Mouse (Mus musculus): ENCODE data around the gene Prdm16. TPM values are rescaled to one million over a fixed set of nuclear protein-coding genes. Genes with fewer than 3 reads are reported as not detected.

The Prdm16 gene
- total RNA-seq, 1 experiment: 3.1 TPM

GRCm38 (mm10) chr4:154297761-154298160 lies 338.9 kb downstream of the Prdm16 start:
- Histone ChIP-seq H3K4me1 (ENCODE audit: control insufficient read depth in 2 of 2, insufficient read depth in 2 of 2, low read length in 2 of 2, poor library complexity in 1 of 2) (peaks cover 1 to 15% of the 10 kb centered on the region in 2 experiments; a peak in 1 of 4 replicates), H3K27ac (ENCODE audit: insufficient read depth, low read depth, low read length, poor library complexity, severe bottlenecking) (no peak overlapping the region), H3K9me3 (ENCODE audit: control insufficient read depth, insufficient read depth, low read depth, low read length) (no peaks in the 10 kb centered on the region), H3K9ac (ENCODE audit: insufficient read depth, low read depth, low read length, poor library complexity, severe bottlenecking) (no peak overlapping the region), H3K4me3 (ENCODE audit: insufficient read depth in 1 of 2, low read depth in 1 of 2, low read length in 2 of 2, poor library complexity in 1 of 2, severe bottlenecking in 1 of 2) (peak overlapping the region in 1 of 2 experiments; percentile 28; a peak in 1 of 4 replicates), H3K36me3 (ENCODE audit: control insufficient read depth, insufficient read depth, low read length, poor library complexity, severe bottlenecking) (no peaks in the 10 kb centered on the region)
- in situ Hi-C loops (cut with MboI; ENCODE audit: low sequenced_read_pairs in 2 of 2, unreplicated experiment in 2 of 2): no loop called here
- TF ChIP-seq HCFC1 (IDR thresholded peaks at IDR 0.05; ENCODE audit: borderline replicate concordance, insufficient read depth, low read length) (no peak), CHD2 (IDR thresholded peaks at IDR 0.05; ENCODE audit: low read depth, low read length) (no peak), MAFK (IDR thresholded peaks at IDR 0.05; ENCODE audit: insufficient read depth, low read depth, low read length) (no peak), ZC3H11A (IDR thresholded peaks at IDR 0.05; ENCODE audit: borderline replicate concordance, low read depth, low read length) (no peak), ZNF384 (IDR thresholded peaks at IDR 0.05; ENCODE audit: low read depth, low read length) (no peak)
- peak; percentile 67 for DNase-seq (ENCODE audit: low read depth, low spot score)

- no peaks in the 10 kb centered on the region for H3K9me3 ChIP-seq (ENCODE audit: control insufficient read depth, insufficient read depth, low read depth, low read length)
- DNase-seq (ENCODE audit: low read depth, low spot score): no peak
- H3K9ac ChIP-seq (ENCODE audit: insufficient read depth, low read depth, low read length, poor library complexity, severe bottlenecking): no peak overlapping the region
- in situ Hi-C loops (cut with MboI; ENCODE audit: low sequenced_read_pairs in 2 of 2, unreplicated experiment in 2 of 2): no loop called here
- peaks cover 5% of the 10 kb centered on the region; the same call in 1 of the 2 replicates for H3K36me3 ChIP-seq (ENCODE audit: control insufficient read depth, insufficient read depth, low read length, poor library complexity, severe bottlenecking)
- H3K4me3 ChIP-seq (ENCODE audit: insufficient read depth in 1 of 2, low read depth in 1 of 2, low read length in 2 of 2, poor library complexity in 1 of 2, severe bottlenecking in 1 of 2): no peak overlapping the region
- no peak for TF ChIP-seq ZC3H11A (IDR thresholded peaks at IDR 0.05; ENCODE audit: borderline replicate concordance, low read depth, low read length)
- TF ChIP-seq CHD2 (IDR thresholded peaks at IDR 0.05; ENCODE audit: low read depth, low read length): no peak
- TF ChIP-seq MAFK (IDR thresholded peaks at IDR 0.05; ENCODE audit: insufficient read depth, low read depth, low read length): no peak
- no peak for TF ChIP-seq ZNF384 (IDR thresholded peaks at IDR 0.05; ENCODE audit: low read depth, low read length)
- no peak for TF ChIP-seq HCFC1 (IDR thresholded peaks at IDR 0.05; ENCODE audit: borderline replicate concordance, insufficient read depth, low read length)
- peaks cover 1 to 8% of the 10 kb centered on the region in 2 experiments; a peak in 1 of 4 replicates for H3K4me1 ChIP-seq (ENCODE audit: control insufficient read depth in 2 of 2, insufficient read depth in 2 of 2, low read length in 2 of 2, poor library complexity in 1 of 2)
- no peak overlapping the region for H3K27ac ChIP-seq (ENCODE audit: insufficient read depth, low read depth, low read length, poor library complexity, severe bottlenecking)
These were observed 342.4 kb downstream of the Prdm16 start for GRCm38 (mm10) chr4:154294262-154294731.

- Histone ChIP-seq H3K9me3 (ENCODE audit: control insufficient read depth, insufficient read depth, low read depth, low read length) (no peaks in the 10 kb centered on the region), H3K4me3 (ENCODE audit: insufficient read depth in 1 of 2, low read depth in 1 of 2, low read length in 2 of 2, poor library complexity in 1 of 2, severe bottlenecking in 1 of 2) (no peak overlapping the region), H3K4me1 (ENCODE audit: control insufficient read depth in 2 of 2, insufficient read depth in 2 of 2, low read length in 2 of 2, poor library complexity in 1 of 2) (peaks cover 1 to 4% of the 10 kb centered on the region in 2 experiments; a peak in 1 of 4 replicates), H3K36me3 (ENCODE audit: control insufficient read depth, insufficient read depth, low read length, poor library complexity, severe bottlenecking) (peaks cover 9% of the 10 kb centered on the region; the same call in 1 of the 2 replicates), H3K9ac (ENCODE audit: insufficient read depth, low read depth, low read length, poor library complexity, severe bottlenecking) (no peak overlapping the region), H3K27ac (ENCODE audit: insufficient read depth, low read depth, low read length, poor library complexity, severe bottlenecking) (no peak overlapping the region)
- no peak for DNase-seq (ENCODE audit: low read depth, low spot score)
- in situ Hi-C loops (cut with MboI; ENCODE audit: low sequenced_read_pairs in 2 of 2, unreplicated experiment in 2 of 2): no loop called here
- no peak for TF ChIP-seq HCFC1 (IDR thresholded peaks at IDR 0.05; ENCODE audit: borderline replicate concordance, insufficient read depth, low read length)
- no peak for TF ChIP-seq CHD2 (IDR thresholded peaks at IDR 0.05; ENCODE audit: low read depth, low read length)
- no peak for TF ChIP-seq ZNF384 (IDR thresholded peaks at IDR 0.05; ENCODE audit: low read depth, low read length)
- no peak for TF ChIP-seq ZC3H11A (IDR thresholded peaks at IDR 0.05; ENCODE audit: borderline replicate concordance, low read depth, low read length)
- no peak for TF ChIP-seq MAFK (IDR thresholded peaks at IDR 0.05; ENCODE audit: insufficient read depth, low read depth, low read length)
These were observed 342.9 kb downstream of the Prdm16 start for GRCm38 (mm10) chr4:154293735-154294201.

- peaks cover 31% of the 10 kb centered on the region; the same call in 1 of the 2 replicates for H3K36me3 ChIP-seq (ENCODE audit: control insufficient read depth, insufficient read depth, low read length, poor library complexity, severe bottlenecking)
- no peaks in the 10 kb centered on the region for H3K9me3 ChIP-seq (ENCODE audit: control insufficient read depth, insufficient read depth, low read depth, low read length)
- TF ChIP-seq ZC3H11A (IDR thresholded peaks at IDR 0.05; ENCODE audit: borderline replicate concordance, low read depth, low read length) (no peak), CHD2 (IDR thresholded peaks at IDR 0.05; ENCODE audit: low read depth, low read length) (no peak), MAFK (IDR thresholded peaks at IDR 0.05; ENCODE audit: insufficient read depth, low read depth, low read length) (no peak), HCFC1 (IDR thresholded peaks at IDR 0.05; ENCODE audit: borderline replicate concordance, insufficient read depth, low read length) (no peak), ZNF384 (IDR thresholded peaks at IDR 0.05; ENCODE audit: low read depth, low read length) (no peak)
- H3K4me1 ChIP-seq (ENCODE audit: control insufficient read depth in 2 of 2, insufficient read depth in 2 of 2, low read length in 2 of 2, poor library complexity in 1 of 2): no peaks in the 10 kb centered on the region
- in situ Hi-C loops (cut with MboI; ENCODE audit: low sequenced_read_pairs in 2 of 2, unreplicated experiment in 2 of 2): no loop called here
- no peak overlapping the region for H3K9ac ChIP-seq (ENCODE audit: insufficient read depth, low read depth, low read length, poor library complexity, severe bottlenecking)
- H3K4me3 ChIP-seq (ENCODE audit: insufficient read depth in 1 of 2, low read depth in 1 of 2, low read length in 2 of 2, poor library complexity in 1 of 2, severe bottlenecking in 1 of 2): no peak overlapping the region
- no peak overlapping the region for H3K27ac ChIP-seq (ENCODE audit: insufficient read depth, low read depth, low read length, poor library complexity, severe bottlenecking)
- no peak for DNase-seq (ENCODE audit: low read depth, low spot score)
These were observed 353.0 kb downstream of the Prdm16 start for GRCm38 (mm10) chr4:154283671-154284070.
